Mouse (Mus musculus) gastrocnemius, postnatal 14 days (tissue): Measurements from ENCODE around the gene Rab10. TPM values are rescaled to one million over a fixed set of nuclear protein-coding genes. Genes with fewer than 3 reads are reported as not detected.

ENCODE experiments used
- DNase-seq: peaks from one replicate; pipeline ENCODE4 v3.0.0; 2021; ENCODE audit warnings: mixed read lengths
- intact Hi-C: fragments of 180-260 bp; cut with DNase I; formaldehyde crosslinking; loops from one replicate; pipeline ENCODE4 v1.15.1; 2025; ENCODE audit warnings: low total_unique reads
- total RNA-seq, 2 experiments: library from RNA; stranded (reverse); gene quantifications; 2 replicates each; pipeline ENCODE4 v1.2.3; 2021

The Rab10 gene
- total RNA-seq, 2 experiments from 2014 or later = 212 to 213 TPM

DNA sequence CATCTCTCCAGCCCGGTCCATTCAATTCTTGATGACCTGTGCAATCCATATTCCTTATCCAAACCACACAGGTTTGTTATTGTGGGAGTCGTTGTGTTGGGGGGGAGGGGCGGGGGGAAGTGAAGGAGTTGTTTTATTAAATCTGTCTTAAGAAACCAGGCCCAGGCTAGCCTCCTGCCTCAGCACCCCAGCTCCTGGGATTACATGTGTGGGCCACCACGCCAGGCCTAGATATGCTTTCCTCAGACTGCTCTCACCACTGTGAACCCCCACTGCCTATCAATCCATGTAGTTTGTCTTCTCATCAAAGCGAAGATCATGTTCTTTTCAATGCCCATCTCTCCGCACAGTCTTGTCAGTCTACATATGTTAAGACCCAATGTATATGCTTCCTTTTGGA is 63.7 kb downstream of the Rab10 start:
- DNase-seq = no peak
- intact Hi-C loops = no loop called here

DNA sequence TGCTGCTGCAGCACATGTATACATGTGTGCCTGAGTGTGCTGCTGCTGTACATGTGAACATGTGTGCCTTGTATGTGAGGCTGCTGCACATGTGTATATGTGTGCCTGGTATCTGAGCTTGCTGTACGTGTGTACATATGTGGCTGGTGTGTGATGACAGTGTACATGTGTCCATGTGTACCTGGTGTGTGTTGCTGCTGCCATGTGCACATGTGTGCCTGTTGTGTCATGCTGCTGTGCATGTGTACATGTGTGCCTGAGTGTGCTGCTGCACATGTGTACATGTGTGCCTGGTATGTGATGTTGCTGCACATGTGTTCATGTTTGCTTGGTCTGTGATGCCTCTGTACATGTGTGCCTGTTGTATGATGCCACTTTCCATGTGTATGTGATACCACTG is 70.2 kb downstream of the Rab10 start:
- DNase-seq = no peak
- intact Hi-C loops = loop anchor here (10.0 kb wide), 1 partner anchor 125 kb away; the partner anchor contains the start of gene Kif3c

DNA sequence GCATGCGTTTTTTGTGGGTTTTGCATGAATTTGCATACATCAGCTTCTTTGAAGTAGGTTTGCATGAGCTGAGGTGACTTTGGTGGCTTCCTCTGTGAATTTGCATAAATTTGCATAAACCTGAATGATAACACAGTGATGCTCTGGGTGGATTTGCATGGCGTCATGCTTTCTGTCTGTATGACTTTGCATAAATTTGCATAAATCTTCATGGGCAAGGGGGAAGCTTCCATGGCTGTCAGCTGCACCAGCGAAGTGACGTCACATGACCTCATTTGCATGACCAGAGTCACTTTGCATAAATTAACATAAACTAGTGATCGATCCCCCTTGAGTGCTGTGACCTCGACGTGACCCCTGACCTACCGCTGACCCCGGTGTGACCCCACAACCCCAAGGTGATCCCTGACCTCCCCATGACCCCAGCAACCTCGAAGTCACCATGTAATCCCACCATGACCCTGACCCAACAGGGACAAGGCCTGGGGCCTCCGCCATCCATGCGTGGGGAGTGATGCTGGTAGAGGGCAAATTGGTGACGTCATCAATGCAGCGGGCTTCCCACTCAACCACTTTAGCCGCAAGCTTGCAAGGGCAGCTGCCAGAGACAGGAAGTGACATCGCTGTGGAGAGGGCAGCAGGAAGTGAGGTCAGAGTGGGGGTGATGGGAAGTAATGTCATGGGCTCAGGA is 71.3 kb downstream of the Rab10 start:
- intact Hi-C loops = loop anchor here (10.0 kb wide), 1 partner anchor 126 kb away; the partner anchor contains the start of gene Kif3c
- DNase-seq = no peak

DNA sequence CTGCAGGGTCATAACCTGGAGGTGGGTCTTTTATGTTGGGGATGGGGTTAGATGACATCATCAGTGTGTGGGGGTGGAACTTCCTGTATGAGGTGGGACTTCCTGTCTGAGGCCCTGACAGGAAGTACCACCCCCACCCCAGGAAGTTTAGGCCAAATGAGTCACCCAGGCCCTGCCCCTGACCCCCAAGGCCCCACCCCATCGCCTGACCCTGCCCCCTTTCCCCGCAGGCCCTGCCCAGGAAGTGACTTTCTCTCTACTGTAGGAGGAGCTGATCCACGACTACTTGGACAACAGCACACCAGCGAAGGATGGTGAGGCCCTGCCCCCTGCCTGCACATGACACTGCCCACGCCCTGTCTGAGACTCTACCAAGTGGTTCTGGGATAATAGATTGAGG is 72.0 kb downstream of the Rab10 start:
- no peak for DNase-seq
- intact Hi-C loops = loop anchor here (10.0 kb wide), 1 partner anchor 127 kb away; the partner anchor contains the start of gene Kif3c

DNA sequence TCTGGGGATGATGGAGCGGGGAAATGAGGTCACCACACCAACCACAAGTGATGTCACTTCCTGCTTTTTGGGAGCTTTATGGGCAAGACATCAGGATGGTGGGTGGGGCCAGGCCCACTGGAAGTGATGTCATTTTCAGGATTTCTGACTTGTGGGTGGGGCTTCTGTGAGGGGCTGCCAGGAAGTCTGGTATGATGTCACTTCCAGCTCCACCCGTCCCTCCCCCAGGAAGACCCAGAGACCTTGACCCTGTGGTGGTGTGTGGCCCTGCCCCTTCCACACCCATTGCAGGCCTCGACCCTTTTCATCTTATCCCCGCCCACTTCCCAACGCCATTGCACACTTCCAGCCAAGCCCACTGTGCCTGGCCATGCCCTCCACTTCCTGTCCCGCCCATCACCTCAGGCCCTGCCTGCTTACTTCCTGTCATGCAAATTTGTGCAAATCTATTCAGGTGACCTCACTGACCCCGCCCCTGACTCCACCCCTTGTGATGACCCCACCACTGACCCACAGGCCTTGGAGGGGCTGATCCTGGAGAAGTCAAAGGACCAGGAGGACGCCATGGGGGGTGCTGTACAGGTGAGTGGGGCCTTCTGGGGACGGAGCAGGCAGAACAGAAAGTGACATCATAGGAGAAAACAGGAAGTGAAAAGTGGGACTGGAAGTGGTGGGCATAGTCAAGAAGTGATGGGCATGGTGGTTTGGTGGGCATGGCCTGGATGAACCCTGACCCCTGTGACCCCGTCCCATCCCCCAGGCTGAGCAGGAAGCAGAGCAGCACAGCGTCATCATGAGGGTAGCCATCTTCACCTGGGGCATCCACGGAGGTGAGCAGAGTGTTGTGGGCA is 72.7 kb downstream of the Rab10 start:
- intact Hi-C loops = loop anchor here (10.0 kb wide), 1 partner anchor 128 kb away; the partner anchor contains the start of gene Kif3c
- DNase-seq = no peak

DNA sequence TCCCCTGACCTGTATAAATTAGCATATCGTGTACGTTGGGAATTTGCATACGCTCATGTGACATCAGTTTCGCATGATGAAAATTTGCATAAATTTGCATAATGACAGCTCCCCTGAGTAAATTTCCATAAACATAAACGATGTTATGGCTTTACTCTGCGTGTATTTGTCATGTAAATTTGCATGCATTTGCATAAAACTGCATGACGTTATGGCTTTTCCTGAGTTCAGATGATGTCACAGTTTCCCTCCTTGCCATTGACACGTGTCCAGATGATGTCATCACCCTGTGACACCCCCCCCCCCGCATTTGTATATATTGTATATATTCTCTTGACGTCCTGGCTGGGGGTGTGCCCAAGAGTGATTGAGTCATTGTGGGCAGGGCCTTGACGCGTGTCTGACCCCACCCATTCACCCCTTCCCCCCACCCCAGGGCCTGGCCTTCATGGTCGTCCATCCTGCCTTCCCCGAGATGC is 73.6 kb downstream of the Rab10 start:
- intact Hi-C loops = loop anchor here (10.0 kb wide), 1 partner anchor 129 kb away; the partner anchor contains the start of gene Kif3c
- DNase-seq = no peak

DNA sequence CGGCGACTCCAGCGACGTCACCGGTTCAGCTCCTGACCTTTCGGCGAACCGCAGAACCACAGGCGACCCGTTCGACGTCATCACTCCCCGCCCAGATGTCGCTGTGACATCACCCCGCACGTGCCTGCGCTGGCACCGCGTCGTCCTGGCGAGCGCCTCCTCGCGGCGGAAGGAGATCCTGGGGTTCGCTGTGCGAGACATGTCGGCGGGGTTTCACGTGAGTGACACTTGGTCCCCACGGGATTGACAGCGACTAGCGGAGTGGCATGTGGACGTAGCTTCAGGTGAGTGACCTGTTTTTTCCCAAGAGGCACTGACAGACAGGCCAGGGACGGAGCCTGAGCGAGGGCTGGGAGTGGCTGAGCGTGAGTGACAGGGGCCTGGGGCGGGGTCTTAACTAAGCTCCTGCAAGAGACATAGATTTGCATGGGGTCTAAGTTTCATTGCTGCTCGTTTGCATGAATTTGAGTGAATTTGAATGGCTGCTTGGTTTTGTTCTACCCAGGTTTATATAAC is 74.1 kb downstream of the Rab10 start:
- peak; percentile 92 for DNase-seq
- intact Hi-C loops = loop anchor here (10.0 kb wide), 1 partner anchor 129 kb away; the partner anchor contains the start of gene Kif3c

DNA sequence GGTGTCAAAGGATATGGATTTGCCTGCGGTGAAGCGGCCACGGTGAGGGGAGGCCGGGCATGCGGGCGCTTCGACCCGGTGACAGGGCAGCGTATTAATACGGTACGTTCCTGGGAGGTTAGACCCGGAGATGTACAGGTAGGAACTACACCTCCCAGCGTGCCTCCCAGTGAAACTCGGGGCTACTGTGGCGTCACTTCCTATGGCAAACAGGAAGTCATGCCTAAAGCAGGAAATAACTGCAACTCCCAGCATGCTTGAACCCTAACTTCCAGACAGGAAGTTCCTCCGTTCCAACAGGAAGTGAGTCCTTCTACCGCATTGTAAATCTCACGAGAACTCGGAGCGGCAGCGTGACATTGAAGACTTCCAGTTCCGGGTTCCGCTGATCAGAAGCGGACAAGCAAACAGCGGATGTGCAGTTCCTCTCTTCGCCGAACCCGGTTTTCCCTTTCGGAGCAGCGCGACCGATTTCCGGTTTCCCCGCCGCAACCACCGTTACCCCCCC is 74.6 kb downstream of the Rab10 start:
- peak; percentile 87 for DNase-seq
- intact Hi-C loops = loop anchor here (10.0 kb wide), 1 partner anchor 130 kb away; the partner anchor contains the start of gene Kif3c

DNA sequence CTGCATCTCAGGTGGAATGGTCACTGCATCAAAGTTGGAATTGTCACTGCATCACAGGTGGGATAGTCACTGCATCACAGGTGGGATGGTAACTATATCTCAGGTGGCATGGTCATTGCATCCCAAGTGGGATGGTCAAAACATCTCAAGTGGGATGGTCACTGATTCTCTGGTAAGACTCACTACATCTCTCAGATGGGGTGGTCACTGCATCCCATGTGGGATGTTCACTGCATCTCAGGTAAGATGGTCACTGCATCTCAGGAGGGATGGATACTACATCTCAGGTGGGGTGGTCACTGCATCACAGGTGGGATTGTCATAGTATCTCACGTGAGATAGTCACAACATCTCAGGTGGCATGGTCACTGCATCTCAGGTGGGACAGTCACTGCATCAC is 75.7 kb downstream of the Rab10 start:
- intact Hi-C loops = loop anchor here (10.0 kb wide), 1 partner anchor 131 kb away; the partner anchor contains the start of gene Kif3c
- no peak for DNase-seq

DNA sequence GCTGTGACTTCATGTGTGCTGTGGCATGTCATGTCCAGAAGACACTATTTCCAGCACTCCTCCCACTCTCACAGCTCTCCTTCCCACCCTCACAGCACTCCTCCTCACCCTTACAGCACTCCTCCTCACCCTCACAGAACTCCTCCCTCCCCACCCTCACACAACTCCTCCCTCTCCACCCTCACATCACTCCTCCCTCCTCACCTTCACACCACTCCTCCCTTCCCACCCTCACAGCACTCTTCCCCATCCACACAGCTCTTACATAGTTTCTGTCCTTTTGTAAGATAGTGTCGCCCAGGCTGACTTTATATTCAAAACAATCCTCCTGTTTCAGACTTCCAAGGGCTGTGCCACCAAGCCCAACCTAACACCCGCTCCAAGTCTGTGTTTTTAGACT is 86.4 kb downstream of the Rab10 start:
- intact Hi-C loops = no loop called here

DNA sequence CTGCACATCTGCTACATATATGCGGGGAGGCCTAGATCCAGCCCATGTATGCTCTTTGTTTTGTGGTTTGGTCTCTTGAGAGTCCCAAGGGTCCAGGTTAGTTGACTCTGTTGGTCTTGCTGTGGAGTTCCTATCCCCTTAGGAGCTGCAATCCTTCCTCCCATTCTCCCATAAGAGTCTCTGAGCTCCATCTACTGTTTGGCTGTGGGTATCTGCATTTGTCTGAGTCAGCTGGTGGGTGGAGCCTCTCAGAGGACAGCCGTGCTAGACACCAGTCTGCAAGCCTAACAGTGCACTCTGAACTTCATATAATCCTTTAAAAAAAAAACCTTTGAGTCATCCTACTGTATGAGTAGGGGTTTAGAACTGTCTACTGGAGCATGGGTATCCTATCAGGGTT is 99.6 kb downstream of the Rab10 start:
- intact Hi-C loops = no loop called here
- no peak for DNase-seq

More for the DNA sequence above, 86.4 kb downstream of the Rab10 start:
- no peak for DNase-seq

DNA sequence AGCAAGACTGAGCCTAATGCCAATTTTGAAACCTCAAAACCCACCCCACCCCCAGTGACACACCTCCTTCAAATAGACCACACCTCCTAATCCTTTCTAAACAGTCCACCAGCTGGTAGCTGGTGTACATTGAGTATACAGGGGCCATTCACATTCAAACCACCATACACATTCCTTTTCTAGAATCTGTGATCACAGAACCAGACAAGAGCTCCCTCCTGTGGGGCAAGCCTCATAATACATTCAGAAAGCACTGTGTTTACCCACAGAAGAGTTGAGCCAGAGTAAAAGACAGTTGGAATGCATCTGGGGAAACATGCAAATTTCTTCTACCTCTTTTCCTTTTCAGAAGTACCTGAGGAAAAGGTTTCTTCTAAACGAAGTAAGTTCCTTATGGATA is 100.6 kb downstream of the Rab10 start:
- no peak for DNase-seq

More for the DNA sequence above, 100.6 kb downstream of the Rab10 start:
- intact Hi-C loops = no loop called here

Other genes starting within 250 kb of the Rab10 start
- gene Kif3c, start 55.2 kb upstream of the Rab10 start, total RNA-seq = 1 to 10 TPM; 8.1 to 9.5 TPM
- 10 to 100 TPM; 15.3 to 15.6 TPM for gene Asxl2, start 116.9 kb upstream of the Rab10 start, total RNA-seq